19 mouse cellular contexts compared by ENCODE assay signal in the genomic region with DNA sequence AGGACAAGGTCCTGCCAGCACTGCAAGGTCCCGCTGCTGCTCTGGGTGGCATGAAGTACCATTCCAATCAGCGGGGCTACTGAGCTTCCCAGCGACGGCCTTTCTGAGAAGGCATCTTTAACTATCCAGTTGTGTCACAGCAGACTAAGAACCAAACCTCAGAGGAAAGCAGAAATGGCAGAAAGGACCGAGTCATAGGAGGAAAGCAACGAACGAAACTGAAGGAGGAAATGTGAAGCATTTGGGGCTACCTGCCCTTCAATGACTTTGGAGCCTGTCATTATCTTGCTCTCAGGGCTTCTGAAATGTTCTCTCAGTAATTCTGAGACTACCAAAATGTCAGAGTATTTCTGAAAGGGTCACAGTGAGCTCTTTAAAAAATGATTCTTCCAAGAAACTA.
"Had no signal": no experiment of that assay in that cellular context is flagged by ENCODE, and none has a peak within 500 bp of the region (broad histone marks: within the 10 kb centered on the region; RNA-seq: fewer than 3 reads in every experiment).

No protein-coding gene starts in this region.

- H3K27ac ChIP-seq: midbrain, embryonic 10.5 days; midbrain, embryonic 12.5 days; neural tube, embryonic 13.5 days; neural tube, embryonic 15.5 days had no signal

- DNase-seq: lung, adult 18-20 months; lung, embryonic 14.5 days; lung, postnatal 10 days; lung, postnatal 4 days; midbrain, embryonic 14.5 days; retina, postnatal 1 day; right cerebral cortex, adult 18-20 months; right cerebral cortex, postnatal 25 days; right cerebral cortex, postnatal 4 days; spleen, adult 18-20 months; thymus, adult 18-20 months; thymus, postnatal 14 days; thymus, postnatal 36 days had no signal

- H3K36me3 ChIP-seq: midbrain, embryonic 10.5 days; midbrain, embryonic 12.5 days; neural tube, embryonic 13.5 days; neural tube, embryonic 15.5 days had no signal

- H3K4me1 ChIP-seq: midbrain, embryonic 10.5 days; midbrain, embryonic 12.5 days; neural tube, embryonic 13.5 days; neural tube, embryonic 15.5 days had no signal

- H3K4me2 ChIP-seq: lung, embryonic 14.5 days; midbrain, embryonic 12.5 days; neural tube, embryonic 13.5 days; neural tube, embryonic 15.5 days had no signal

- H3K4me3 ChIP-seq: midbrain, embryonic 10.5 days; midbrain, embryonic 12.5 days; myocyte; neural tube, embryonic 13.5 days; neural tube, embryonic 15.5 days had no signal

- ATAC-seq: midbrain, embryonic 16.5 days had no signal

- H3K9ac ChIP-seq: lung, embryonic 14.5 days; midbrain, embryonic 12.5 days; neural tube, embryonic 13.5 days; neural tube, embryonic 15.5 days had no signal

- H3K27me3 ChIP-seq: midbrain, embryonic 12.5 days; neural tube, embryonic 13.5 days; neural tube, embryonic 15.5 days had no signal

- H3K9me3 ChIP-seq: midbrain, embryonic 10.5 days; midbrain, embryonic 12.5 days; neural tube, embryonic 13.5 days; neural tube, embryonic 15.5 days had no signal
